In genomic region chr3:14432381-14432780, GRCm38 (mm10) we compare ENCODE assay signal across 30 mouse cellular contexts. TPM values are rescaled to one million over a fixed set of nuclear protein-coding genes. Genes with fewer than 3 reads are reported as not detected.
A peak's percentile ranks its signal among the peaks of the same experiment; 100 is the strongest.
DNase-seq lines count a peak whose midpoint lies in the region; ATAC-seq lines count a peak whose summit lies in the region.
"Had no signal": no experiment of that assay in that cellular context is flagged by ENCODE, and none has a peak within 500 bp of the region (broad histone marks: within the 10 kb centered on the region; RNA-seq: fewer than 3 reads in every experiment).

No protein-coding gene starts in this region.

- no peaks in the 10 kb centered on the region for H3K27me3 ChIP-seq in heart, embryonic 10.5 days (ENCODE audit: insufficient read depth, poor library complexity, severe bottlenecking)
- H3K27me3 ChIP-seq in forebrain, embryonic 13.5 days: no peaks in the 10 kb centered on the region
- H3K27me3 ChIP-seq: CH12.LX; embryonic facial prominence, embryonic 12.5 days had no signal

- ATAC-seq in granulocyte monocyte progenitor cell, adult 5-6 weeks (replicated peaks; ENCODE audit: poor library complexity, severe bottlenecking): peak; percentile 30; the same call in 1 of the 2 replicates
- no peak for ATAC-seq in megakaryocyte-erythroid progenitor cell, adult 5-6 weeks (replicated peaks; ENCODE audit: low FRiP score, low TSS enrichment, poor library complexity, severe bottlenecking)
- ATAC-seq in forebrain, embryonic 13.5 days: no peak
- ATAC-seq: activated CD4-positive, CD25-positive, alpha-beta regulatory T cell, adult 4 months; CD4-positive, CD25-positive, alpha-beta regulatory T cell, adult 4 months; forebrain, embryonic 14.5 days; forebrain, embryonic 16.5 days; Patski had no signal

- DNase-seq in heart, adult 11 months: peak; percentile 58
- DNase-seq in heart, embryonic 10.5 days (ENCODE audit: low spot score): no peak
- DNase-seq in kidney, adult 9 months: peak; percentile 20
- no peak for DNase-seq in kidney, postnatal 25 days
- DNase-seq in 3T3-L1 (ENCODE audit: low read depth, low spot score): peak; percentile 13
- DNase-seq: adrenal gland, adult 8-10 months; adrenal gland, postnatal 14 days; adrenal gland, postnatal 36 days; B cell, adult 2 months; cerebellum, adult 11-12 months; cerebellum, adult 2 months; cerebellum, adult 9-10 months; cerebellum, postnatal 10 days; cerebellum, postnatal 25 days had no signal

- no peak overlapping the region for H3K4me3 ChIP-seq in heart, embryonic 10.5 days
- H3K4me3 ChIP-seq in forebrain, embryonic 13.5 days: no peak overlapping the region
- H3K4me3 ChIP-seq: embryonic facial prominence, embryonic 10.5 days; embryonic facial prominence, embryonic 12.5 days had no signal

- no peaks in the 10 kb centered on the region for H3K36me3 ChIP-seq in heart, embryonic 10.5 days
- H3K36me3 ChIP-seq in forebrain, embryonic 13.5 days (ENCODE audit: poor library complexity, severe bottlenecking): no peaks in the 10 kb centered on the region
- H3K36me3 ChIP-seq: embryonic facial prominence, embryonic 10.5 days; embryonic facial prominence, embryonic 12.5 days; G1E had no signal

- 63% methylated on average over 1 of the region's 1 CpGs for WGBS in heart, embryonic 10.5 days
- 78% methylated on average over 1 of the region's 1 CpGs for WGBS in forebrain, embryonic 13.5 days

- H3K4me1 ChIP-seq in heart, embryonic 10.5 days: no peaks in the 10 kb centered on the region
- no peaks in the 10 kb centered on the region for H3K4me1 ChIP-seq in forebrain, embryonic 13.5 days
- H3K4me1 ChIP-seq: embryonic facial prominence, embryonic 10.5 days; embryonic facial prominence, embryonic 12.5 days had no signal

- no peaks in the 10 kb centered on the region for H3K9me3 ChIP-seq in heart, embryonic 10.5 days
- 0 out of 2 replicates have a peak, but pooled peaks cover 6% of the 10 kb centered on the region for H3K9me3 ChIP-seq in forebrain, embryonic 13.5 days (replicated peaks)
- H3K9me3 ChIP-seq: embryonic facial prominence, embryonic 10.5 days; embryonic facial prominence, embryonic 12.5 days; G1E had no signal

- H3K27ac ChIP-seq in heart, embryonic 10.5 days: no peak overlapping the region
- no peak overlapping the region for H3K27ac ChIP-seq in forebrain, embryonic 13.5 days
- H3K27ac ChIP-seq: embryonic facial prominence, embryonic 10.5 days; embryonic facial prominence, embryonic 12.5 days had no signal

- no peak overlapping the region for H3K4me2 ChIP-seq in forebrain, embryonic 13.5 days
- H3K4me2 ChIP-seq: embryonic facial prominence, embryonic 12.5 days had no signal

- no peak overlapping the region for H3K9ac ChIP-seq in forebrain, embryonic 13.5 days
- H3K9ac ChIP-seq: embryonic facial prominence, embryonic 12.5 days had no signal

RNA-seq across cellular contexts. Expression of gene Slc7a12, which starts 48.1 kb away (rescaled TPM):
- polyA plus RNA-seq in heart, embryonic 10.5 days (2016; fragmentation: Nextera tagmentation; extraction: Ambion mirVana): not detected in 2 replicates
- total RNA-seq in granulocyte monocyte progenitor cell, adult 5-6 weeks (2014; fragmentation: Nextera tagmentation): not detected in 2 replicates
- not detected in 2 replicates for total RNA-seq in granulocyte monocyte progenitor cell, adult 5-6 weeks (2017)
- total RNA-seq in megakaryocyte-erythroid progenitor cell, adult 5-6 weeks (2014; fragmentation: Nextera tagmentation): not detected in 2 replicates
- total RNA-seq in megakaryocyte-erythroid progenitor cell, adult 5-6 weeks (2017): not detected in 2 replicates
- polyA plus RNA-seq in forebrain, embryonic 13.5 days (2015; fragmentation: Nextera tagmentation; extraction: Ambion mirVana): not detected in 2 replicates
- total RNA-seq: adrenal gland, adult 18-20 months; adrenal gland, adult 8-10 months; adrenal gland, postnatal 14 days; adrenal gland, postnatal 36 days; CH12.LX had no signal
- polyA plus RNA-seq: activated CD4-positive, CD25-positive, alpha-beta regulatory T cell, adult 4 months; CD4-positive, CD25-positive, alpha-beta regulatory T cell, adult 4 months; cerebellum, adult 2 months; cortical plate, adult 2 months; embryonic facial prominence, embryonic 10.5 days; embryonic facial prominence, embryonic 12.5 days; embryonic facial prominence, embryonic 14.5 days; forebrain, embryonic 11.5 days; forebrain, embryonic 14.5 days; forebrain, embryonic 16.5 days; G1E had no signal

Comparison
In these comparisons a context has a peak if more than half of its experiments do, and no peak if none do; other contexts are left out.
1. DNase-seq: peak in heart, adult 11 months (single experiment), kidney, adult 9 months (single experiment) and 3T3-L1 (single experiment); none in heart, embryonic 10.5 days (single experiment) and kidney, postnatal 25 days (0 of 2).